Mouse (Mus musculus) MEL (cell line): ENCODE measurements around the gene Ltc4s. TPM values are rescaled to one million over a fixed set of nuclear protein-coding genes. Genes with fewer than 3 reads are reported as not detected.

Experiments
- DNase-seq: peaks from one replicate; pipeline ENCODE4 v3.0.0; 2011; ENCODE audit warnings: low read depth, low spot score
- H3K27ac ChIP-seq: 2 replicates; pipeline ENCODE4 v1.5.1; 2012; ENCODE audit warnings: low read depth, mild to moderate bottlenecking, control low read depth, low read length, moderate library complexity; ENCODE audit not compliant: control insufficient read depth
- H3K27me3 ChIP-seq, 2 experiments: fragments of 150-350 bp in 1 of 2; sonication (generic) in 1 of 2; 2 replicates each; pipeline ENCODE4 v1.6.1; 2012; ENCODE audit warnings: low read length in 2 of 2, mild to moderate bottlenecking in 2 of 2, improper control_type of control experiment in 1 of 2, moderate library complexity in 1 of 2; ENCODE audit not compliant: insufficient read depth in 2 of 2, control insufficient read depth in 1 of 2
- H3K36me3 ChIP-seq, 2 experiments: 2 replicates each; pipeline ENCODE4 v1.6.1; 2012 to 2014; ENCODE audit warnings: low read length in 2 of 2, improper control_type of control experiment in 1 of 2, inconsistent platforms in 1 of 2, mild to moderate bottlenecking in 1 of 2; ENCODE audit not compliant: insufficient read depth in 2 of 2, control insufficient read depth in 1 of 2
- H3K4me1 ChIP-seq, 2 experiments: fragments of 150-350 bp in 1 of 2; sonication (generic) in 1 of 2; 2 replicates each; pipeline ENCODE4 v1.6.1; 2012; ENCODE audit warnings: low read length in 2 of 2, improper control_type of control experiment in 1 of 2, mild to moderate bottlenecking in 1 of 2; ENCODE audit not compliant: insufficient read depth in 2 of 2, control insufficient read depth in 1 of 2
- H3K4me3 ChIP-seq, 2 experiments: fragments of 150-350 bp in 1 of 2; sonication (generic) in 1 of 2; 2 replicates each; pipeline ENCODE4 v1.5.1; 2012; ENCODE audit warnings: low read depth in 2 of 2, low read length in 2 of 2, mild to moderate bottlenecking in 2 of 2, moderate library complexity in 2 of 2, control low read depth in 1 of 2, improper control_type of control experiment in 1 of 2; ENCODE audit not compliant: control insufficient read depth in 1 of 2, insufficient read depth in 1 of 2
- H3K79me2 ChIP-seq: 2 replicates; pipeline ENCODE4 v1.6.1; 2012; ENCODE audit warnings: mild to moderate bottlenecking, low read length, moderate library complexity; ENCODE audit not compliant: control insufficient read depth, poor library complexity, insufficient read depth
- H3K9ac ChIP-seq: 2 replicates; pipeline ENCODE4 v1.6.1; 2012; ENCODE audit warnings: low read depth, mild to moderate bottlenecking, control low read depth, low read length, moderate library complexity; ENCODE audit not compliant: control insufficient read depth, poor library complexity, severe bottlenecking
- H3K9me3 ChIP-seq: fragments of 150-350 bp; sonication (generic); replicated peaks from 2 replicates; pipeline ENCODE4 v1.6.1; 2012; ENCODE audit warnings: mild to moderate bottlenecking, low read length, improper control_type of control experiment, moderate library complexity; ENCODE audit not compliant: insufficient read depth
- BHLHE40 ChIP-seq: IDR thresholded peaks from 2 replicates; pipeline ENCODE4 v1.6.1; 2012; ENCODE audit warnings: low read depth, mild to moderate bottlenecking, inconsistent platforms, low read length, improper control_type of control experiment, borderline replicate concordance
- CHD1 ChIP-seq: IDR thresholded peaks from 2 replicates; pipeline ENCODE4 v1.6.1; 2012; ENCODE audit warnings: low read depth, mild to moderate bottlenecking, inconsistent platforms, low read length, improper control_type of control experiment
- E2F4 ChIP-seq: IDR thresholded peaks from 2 replicates; pipeline ENCODE4 v1.6.1; 2011; ENCODE audit warnings: low read depth, low read length, improper control_type of control experiment, borderline replicate concordance
- EP300 ChIP-seq, 2 experiments: IDR thresholded peaks; 2 replicates each; pipeline ENCODE4 v1.6.1; 2011; ENCODE audit warnings: improper control_type of control experiment in 2 of 2, low read length in 2 of 2, low read depth in 1 of 2, mild to moderate bottlenecking in 1 of 2
- ETS1 ChIP-seq: IDR thresholded peaks from 2 replicates; pipeline ENCODE4 v1.6.1; 2012; ENCODE audit warnings: low read depth, mild to moderate bottlenecking, inconsistent platforms, low read length, improper control_type of control experiment, moderate library complexity
- GABPA ChIP-seq: IDR thresholded peaks from 2 replicates; pipeline ENCODE4 v1.6.1; 2012; ENCODE audit warnings: low read depth, mild to moderate bottlenecking, inconsistent platforms, low read length, improper control_type of control experiment, moderate library complexity
- GATA1 ChIP-seq: IDR thresholded peaks from 2 replicates; pipeline ENCODE4 v1.6.1; 2011; ENCODE audit warnings: low read depth, low read length, improper control_type of control experiment
- HCFC1 ChIP-seq: IDR thresholded peaks from 2 replicates; pipeline ENCODE4 v1.6.1; 2012; ENCODE audit warnings: low read depth, mild to moderate bottlenecking, inconsistent platforms, low read length, improper control_type of control experiment, moderate library complexity
- JUND ChIP-seq: IDR thresholded peaks from 2 replicates; pipeline ENCODE4 v1.6.1; 2011; ENCODE audit warnings: low read depth, mild to moderate bottlenecking, improper control_type of control experiment, low read length
- MAFK ChIP-seq: IDR thresholded peaks from 2 replicates; pipeline ENCODE4 v1.6.1; 2011; ENCODE audit warnings: low read depth, mild to moderate bottlenecking, low read length, improper control_type of control experiment, borderline replicate concordance
- MAX ChIP-seq: IDR thresholded peaks from 2 replicates; pipeline ENCODE4 v1.6.1; 2011; ENCODE audit warnings: low read length, improper control_type of control experiment
- MAZ ChIP-seq: IDR thresholded peaks from 2 replicates; pipeline ENCODE4 v1.6.1; 2012; ENCODE audit warnings: low read depth, mild to moderate bottlenecking, inconsistent platforms, low read length, improper control_type of control experiment
- MEF2A ChIP-seq: IDR thresholded peaks from 2 replicates; pipeline ENCODE4 v1.6.1; 2014; ENCODE audit warnings: low read depth, mild to moderate bottlenecking, inconsistent platforms, low read length, improper control_type of control experiment; ENCODE audit not compliant: poor library complexity, insufficient replicate concordance, severe bottlenecking; ENCODE audit errors: extremely low read depth
- MXI1 ChIP-seq: IDR thresholded peaks from 2 replicates; pipeline ENCODE4 v1.6.1; 2011; ENCODE audit warnings: mild to moderate bottlenecking, low read depth, low read length, improper control_type of control experiment
- MYB ChIP-seq: IDR thresholded peaks from 2 replicates; pipeline ENCODE4 v1.6.1; 2011; ENCODE audit warnings: mild to moderate bottlenecking, low read depth, low read length, improper control_type of control experiment
- MYC ChIP-seq: IDR thresholded peaks from 2 replicates; pipeline ENCODE4 v1.6.1; 2011; ENCODE audit warnings: low read depth, mild to moderate bottlenecking, low read length, improper control_type of control experiment, moderate library complexity
- NELFE ChIP-seq: IDR thresholded peaks from 2 replicates; pipeline ENCODE4 v1.6.1; 2011; ENCODE audit warnings: low read depth, low read length, improper control_type of control experiment
- POLR2AphosphoS2 ChIP-seq: IDR thresholded peaks from 2 replicates; pipeline ENCODE4 v1.6.1; 2011; ENCODE audit warnings: low read length, improper control_type of control experiment
- POLR2AphosphoS5 ChIP-seq: IDR thresholded peaks from 2 replicates; pipeline ENCODE4 v1.6.1; 2012; ENCODE audit warnings: low read depth, borderline replicate concordance, mild to moderate bottlenecking, inconsistent platforms, low read length, moderate library complexity, mixed read lengths
- RAD21 ChIP-seq: IDR thresholded peaks from 2 replicates; pipeline ENCODE4 v1.6.1; 2011; ENCODE audit warnings: mild to moderate bottlenecking, low read depth, low read length, improper control_type of control experiment
- RCOR1 ChIP-seq: IDR thresholded peaks from 2 replicates; pipeline ENCODE4 v1.6.1; 2012; ENCODE audit warnings: low read depth, mild to moderate bottlenecking, inconsistent platforms, low read length, improper control_type of control experiment
- SIN3A ChIP-seq: IDR thresholded peaks from 2 replicates; pipeline ENCODE4 v1.6.1; 2012; ENCODE audit warnings: low read length, improper control_type of control experiment, inconsistent platforms
- TBP ChIP-seq: IDR thresholded peaks from 2 replicates; pipeline ENCODE4 v1.8.0; 2011; ENCODE audit warnings: low read depth, low read length, improper control_type of control experiment
- TCF12 ChIP-seq: IDR thresholded peaks from 2 replicates; pipeline ENCODE4 v1.6.1; 2014; ENCODE audit warnings: low read depth, mild to moderate bottlenecking, inconsistent platforms, low read length, improper control_type of control experiment, moderate library complexity
- UBTF ChIP-seq: IDR thresholded peaks from 2 replicates; pipeline ENCODE4 v1.6.1; 2012; ENCODE audit warnings: low read depth, mild to moderate bottlenecking, inconsistent platforms, low read length, improper control_type of control experiment, moderate library complexity, borderline replicate concordance; ENCODE audit not compliant: insufficient read depth
- USF1 ChIP-seq: IDR thresholded peaks from 2 replicates; pipeline ENCODE4 v1.6.1; 2014; ENCODE audit warnings: low read depth, mild to moderate bottlenecking, inconsistent platforms, low read length, improper control_type of control experiment, moderate library complexity
- ZC3H11A ChIP-seq: IDR thresholded peaks from 2 replicates; pipeline ENCODE4 v1.6.1; 2012; ENCODE audit warnings: low read depth, mild to moderate bottlenecking, inconsistent platforms, low read length, improper control_type of control experiment
- ZMIZ1 ChIP-seq: IDR thresholded peaks from 2 replicates; pipeline ENCODE4 v1.6.1; 2012; ENCODE audit warnings: low read depth, mild to moderate bottlenecking, inconsistent platforms, low read length, improper control_type of control experiment, moderate library complexity
- ZNF384 ChIP-seq: IDR thresholded peaks from 2 replicates; pipeline ENCODE4 v1.6.1; 2012; ENCODE audit warnings: low read depth, mild to moderate bottlenecking, inconsistent platforms, low read length, improper control_type of control experiment
- polyA plus RNA-seq, 2 experiments: library from polyadenylated mRNA; stranded (reverse) in 1 of 2; unstranded in 1 of 2; fragments of >175 nt in 1 of 2; fragments of >200 nt in 1 of 2; gene quantifications; 2 replicates each; pipeline versions ENCODE4 v1.2.1 to v1.2.4; 2012; ENCODE audit warnings: low replicate concordance in 2 of 2, low read depth in 1 of 2; ENCODE audit not compliant: insufficient read length in 2 of 2, insufficient read depth in 1 of 2, missing spikeins in 1 of 2
- total RNA-seq: library from RNA; depleted of rRNA; stranded (reverse); fragments of 300-350 nt; gene quantifications from 2 replicates; pipeline ENCODE4 v1.2.3, GENCODE M21; 2012

The Ltc4s gene
- total and polyA plus RNA-seq, 3 experiments: 3.1 to 3.4 TPM; not detected in 1

GRCm38 (mm10) chr11:50286428-50286827 is 48.0 kb upstream of the Ltc4s start:
- H3K4me3 ChIP-seq: no peak overlapping the region
- peaks cover 11 to 14% of the 10 kb centered on the region in 2 experiments for H3K4me1 ChIP-seq
- peaks cover 36% of the 10 kb centered on the region for H3K79me2 ChIP-seq
- peak overlapping the region; percentile 26; the same call in 1 of the 2 replicates for H3K27ac ChIP-seq
- no peaks in the 10 kb centered on the region for H3K9me3 ChIP-seq
- no peak overlapping the region for H3K9ac ChIP-seq
- no peaks in the 10 kb centered on the region for H3K27me3 ChIP-seq
- peaks cover 8 to 30% of the 10 kb centered on the region in 2 experiments for H3K36me3 ChIP-seq
- peak; percentile 79 for DNase-seq
- peak; percentile 27; the same call in 1 of the 2 replicates for TF ChIP-seq MAX
- no peak; the same call in 1 of the 2 replicates for TF ChIP-seq RAD21
- no peak for TF ChIP-seq ZMIZ1
- TF ChIP-seq ETS1: peak; percentile 52
- TF ChIP-seq MEF2A: no peak
- no peak; the same call in 1 of the 2 replicates for TF ChIP-seq MYB
- peak; percentile 71; the same call in 1 of the 2 replicates for TF ChIP-seq CHD1
- no peak for TF ChIP-seq GABPA
- no peak for TF ChIP-seq GATA1
- no peak for TF ChIP-seq ZNF384
- TF ChIP-seq SIN3A: peak; percentile 75
- TF ChIP-seq MYC: no peak
- TF ChIP-seq BHLHE40: no peak
- TF ChIP-seq TCF12: 0 out of 2 replicates have a peak, but pooled peaks have one; percentile 29
- no peak for TF ChIP-seq MAFK
- TF ChIP-seq MAZ: no peak
- no peak for TF ChIP-seq ZC3H11A
- TF ChIP-seq EP300 (IDR thresholded peaks at IDR 0.05; ENCODE audit: low read depth in 1 of 2, low read length in 2 of 2): peak; percentile 31 to 56; a peak in 3 of 4 replicates
- no peak for TF ChIP-seq HCFC1
- peak; percentile 40; the same call in 1 of the 2 replicates for TF ChIP-seq MXI1
- TF ChIP-seq, all 39 proteins: peak for 7

DNA sequence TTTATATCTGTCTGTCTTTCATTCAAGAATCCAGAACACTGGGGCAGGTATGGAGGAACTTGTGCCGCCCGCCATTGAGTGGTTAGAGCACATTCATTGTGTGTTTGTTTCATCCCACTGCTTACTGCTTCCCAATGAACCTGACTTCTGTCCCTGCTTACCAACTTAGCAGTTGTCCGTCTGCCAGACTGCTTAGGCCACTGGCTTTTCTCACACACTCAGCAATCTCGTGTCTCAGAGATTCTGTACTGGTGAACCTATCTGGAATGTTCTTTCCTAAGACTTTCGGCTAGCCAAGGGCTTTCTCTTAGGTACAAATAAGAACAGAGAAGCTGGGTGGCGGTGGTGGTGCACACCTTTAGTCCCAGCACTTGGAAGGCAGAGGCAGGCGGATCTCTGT is 47.3 kb upstream of the Ltc4s start:
- no peak for DNase-seq
- no peaks in the 10 kb centered on the region for H3K27me3 ChIP-seq
- H3K9me3 ChIP-seq: no peaks in the 10 kb centered on the region
- no peak overlapping the region for H3K9ac ChIP-seq
- H3K27ac ChIP-seq: no peak overlapping the region
- H3K79me2 ChIP-seq: peaks cover 28% of the 10 kb centered on the region
- H3K4me3 ChIP-seq: no peak overlapping the region
- peaks cover 11 to 14% of the 10 kb centered on the region in 2 experiments for H3K4me1 ChIP-seq
- H3K36me3 ChIP-seq: peaks cover 10 to 28% of the 10 kb centered on the region in 2 experiments
- TF ChIP-seq USF1 (no peak), EP300 (IDR thresholded peaks at IDR 0.05; ENCODE audit: low read depth in 1 of 2, low read length in 2 of 2) (no peak), JUND (no peak), ZC3H11A (no peak), GABPA (no peak), NELFE (no peak), POLR2AphosphoS5 (no peak), HCFC1 (no peak), MEF2A (no peak), RCOR1 (no peak), MAX (no peak), UBTF (no peak), CHD1 (no peak), RAD21 (no peak), SIN3A (no peak), POLR2AphosphoS2 (no peak), TBP (no peak), E2F4 (no peak), MAFK (no peak)
- TF ChIP-seq, all 39 proteins: peak for 0
